Mouse (Mus musculus) ES-CJ7 (cell line): ENCODE measurements around the gene Trim31.

Source experiments
- DNase-seq: peaks from one replicate; pipeline ENCODE4 v3.0.0; 2011; ENCODE audit warnings: low read depth, low spot score

Gene Trim31

GRCm38 (mm10) chr17:36896583-36896982, 1.3 kb upstream of the Trim31 start:
- DNase-seq = peak; percentile 66

GRCm38 (mm10) chr17:36897065-36897464, 853 bp upstream of the Trim31 start:
- DNase-seq = no peak

GRCm38 (mm10) chr17:36899376-36899775, 1.5 kb downstream of the Trim31 start:
- no peak for DNase-seq

GRCm38 (mm10) chr17:36900001-36900400, 2.1 kb downstream of the Trim31 start:
- no peak for DNase-seq

GRCm38 (mm10) chr17:36900691-36901090, 2.8 kb downstream of the Trim31 start:
- DNase-seq = no peak

GRCm38 (mm10) chr17:36903651-36904050, 5.7 kb downstream of the Trim31 start:
- no peak for DNase-seq

- no peak for DNase-seq
These were observed 10.3 kb downstream of the Trim31 start for GRCm38 (mm10) chr17:36908235-36908634.

GRCm38 (mm10) chr17:36909802-36910201, 11.9 kb downstream of the Trim31 start:
- no peak for DNase-seq

- no peak for DNase-seq
These were observed 14.1 kb downstream of the Trim31 start for GRCm38 (mm10) chr17:36912031-36912430.

GRCm38 (mm10) chr17:36914108-36914507, 16.2 kb downstream of the Trim31 start:
- peak; percentile 81 for DNase-seq

- peak; percentile 75 for DNase-seq
These were observed 17.2 kb downstream of the Trim31 start for GRCm38 (mm10) chr17:36915076-36915475.

- peak; percentile 56 for DNase-seq
These were observed 22.3 kb downstream of the Trim31 start for GRCm38 (mm10) chr17:36920239-36920638.

GRCm38 (mm10) chr17:36922715-36923114, 24.8 kb downstream of the Trim31 start:
- DNase-seq = peak; percentile 27

- DNase-seq = peak; percentile 87
These were observed 25.6 kb downstream of the Trim31 start for GRCm38 (mm10) chr17:36923491-36923890.

- DNase-seq = peak; percentile 27
These were observed 29.7 kb downstream of the Trim31 start for GRCm38 (mm10) chr17:36927496-36928120.

GRCm38 (mm10) chr17:36929236-36929932, 31.5 kb downstream of the Trim31 start:
- no peak for DNase-seq

- DNase-seq = peak; percentile 46
These were observed 32.3 kb downstream of the Trim31 start for GRCm38 (mm10) chr17:36930233-36930632.

GRCm38 (mm10) chr17:36931130-36931529, 33.2 kb downstream of the Trim31 start:
- DNase-seq = no peak

- no peak for DNase-seq
These were observed 33.9 kb downstream of the Trim31 start for GRCm38 (mm10) chr17:36931806-36932205.

- DNase-seq = no peak
These were observed 40.1 kb downstream of the Trim31 start for GRCm38 (mm10) chr17:36938056-36938455.

GRCm38 (mm10) chr17:36942391-36942790, 44.5 kb downstream of the Trim31 start:
- DNase-seq = no peak

- DNase-seq = no peak
These were observed 45.0 kb downstream of the Trim31 start, which contains the start of gene Rnf39 for GRCm38 (mm10) chr17:36942791-36943471. Gene Rnf39 (plus strand): TSS chr17:36942918.

GRCm38 (mm10) chr17:36943691-36944090, 45.8 kb downstream of the Trim31 start:
- no peak for DNase-seq
